Mouse (Mus musculus) ovary, adult 18-20 months (tissue): Measurements from ENCODE around the gene Mrps18c.

ENCODE experiments used
- DNase-seq: peaks from one replicate; pipeline ENCODE4 v3.0.0; 2022; ENCODE audit warnings: low spot score, mixed read lengths

Gene Mrps18c

GRCm38 (mm10) chr5:100826531-100826930, 28.1 kb downstream of the Mrps18c start:
- no peak for DNase-seq

DNA sequence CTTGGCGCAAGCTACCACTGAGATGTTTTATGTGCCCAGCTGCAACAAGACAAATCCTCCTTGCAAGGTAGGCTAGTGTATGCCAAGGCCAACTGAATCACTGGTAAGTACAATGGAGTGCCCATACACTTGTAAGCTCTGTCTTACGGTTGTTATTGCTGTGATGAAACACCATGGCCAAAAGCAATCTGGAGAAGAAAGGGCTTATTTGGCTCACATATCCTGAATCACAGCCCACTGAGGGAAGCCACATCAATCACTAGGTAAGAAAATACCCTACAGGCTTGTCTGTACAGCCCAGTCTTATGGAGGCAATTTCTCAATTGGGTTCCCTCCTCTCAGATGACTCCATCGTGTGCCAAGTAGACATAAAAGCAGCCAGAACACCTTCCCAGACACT, 30.3 kb downstream of the Mrps18c start:
- DNase-seq, result no peak

- DNase-seq, result no peak
Observed at GRCm38 (mm10) chr5:100832680-100833079, 34.3 kb downstream of the Mrps18c start.

- no peak for DNase-seq
Observed at GRCm38 (mm10) chr5:100833841-100834240, 35.4 kb downstream of the Mrps18c start.

GRCm38 (mm10) chr5:100835862-100836538, 37.6 kb downstream of the Mrps18c start:
- no peak for DNase-seq

DNA sequence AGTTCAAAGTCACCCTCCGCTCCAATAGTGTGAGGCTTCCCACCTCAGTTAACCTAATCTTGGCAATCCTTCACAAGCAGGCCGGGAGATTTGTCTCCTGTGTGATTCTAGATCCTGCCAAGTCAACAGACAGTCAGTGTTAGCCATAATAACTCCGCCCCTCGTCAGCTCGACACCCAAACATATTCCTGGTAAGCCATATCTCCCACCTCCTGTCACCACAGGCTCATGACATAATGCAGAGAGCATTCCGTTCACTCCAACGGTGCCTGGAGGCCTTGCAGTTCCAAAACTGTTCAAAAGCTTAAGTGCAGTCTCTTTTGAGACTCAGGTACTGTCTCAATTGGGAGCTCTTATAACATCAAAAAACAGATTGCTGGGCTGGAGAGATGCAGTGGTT, 39.5 kb downstream of the Mrps18c start:
- no peak for DNase-seq

- DNase-seq, result no peak
Observed at GRCm38 (mm10) chr5:100844485-100844884, 46.1 kb downstream of the Mrps18c start.

- peak; percentile 5 for DNase-seq
Observed at GRCm38 (mm10) chr5:100845485-100845847, 47.0 kb downstream of the Mrps18c start, which contains the start of gene Gpat3. TSS of gene Gpat3 (plus strand) at chr5:100845713.

- peak; percentile 39 for DNase-seq
Observed at GRCm38 (mm10) chr5:100845848-100846598, 47.6 kb downstream of the Mrps18c start.

DNA sequence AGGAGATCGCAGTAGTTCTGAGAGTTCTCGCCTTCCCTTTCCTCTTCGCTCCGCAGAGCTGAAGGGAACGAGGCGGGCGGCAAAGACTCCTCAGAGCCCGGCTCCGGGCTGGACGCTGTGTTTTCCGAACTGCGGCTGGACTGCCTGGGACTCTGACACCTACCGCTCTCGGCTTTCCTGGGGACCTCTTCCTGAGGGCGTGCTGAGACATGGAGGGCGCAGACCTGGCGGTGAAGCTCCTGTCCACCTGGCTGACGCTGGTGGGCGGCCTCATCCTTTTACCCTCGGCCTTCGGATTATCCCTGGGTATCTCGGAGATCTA, 48.1 kb downstream of the Mrps18c start:
- DNase-seq, result no peak

- DNase-seq, result no peak
Observed at GRCm38 (mm10) chr5:100847143-100847542, 48.7 kb downstream of the Mrps18c start.

DNA sequence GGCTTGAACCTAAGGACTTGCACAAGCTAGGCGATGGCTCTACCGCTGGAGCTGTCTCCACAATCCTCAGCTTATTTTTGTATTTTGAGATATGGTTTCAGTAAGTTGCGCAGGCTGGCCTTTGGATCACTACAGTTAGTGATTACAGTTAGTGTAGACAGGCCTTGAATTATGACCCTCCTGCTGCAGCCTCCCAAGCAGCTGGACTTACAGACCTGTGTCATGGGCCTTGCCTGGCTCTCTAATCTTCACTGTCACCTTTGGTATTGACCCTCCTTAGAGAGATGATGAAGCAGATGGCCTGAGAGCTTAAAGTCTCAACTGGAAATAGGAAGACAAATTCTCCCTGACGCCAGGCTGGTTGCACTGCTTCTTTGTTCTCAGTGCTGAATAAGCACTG, 55.5 kb downstream of the Mrps18c start:
- no peak for DNase-seq
